Mouse (Mus musculus) thymus, postnatal 25 days (tissue): ENCODE results near the gene Cox16.

Experiments
- DNase-seq: peaks from one replicate; pipeline ENCODE4 v3.0.0; 2022

Cox16 gene

GRCm38 (mm10) chr12:81324116-81324515 lies 160.8 kb downstream of the Cox16 start:
- no peak for DNase-seq

- no peak for DNase-seq
Measured at GRCm38 (mm10) chr12:81321021-81321420, 163.9 kb downstream of the Cox16 start.

GRCm38 (mm10) chr12:81317811-81318210 lies 167.1 kb downstream of the Cox16 start:
- no peak for DNase-seq

- no peak for DNase-seq
Measured at GRCm38 (mm10) chr12:81315953-81316352, 169.0 kb downstream of the Cox16 start.
